Mouse (Mus musculus): ENCODE results near the gene Slc25a45. TPM values are rescaled to one million over a fixed set of nuclear protein-coding genes. Genes with fewer than 3 reads are reported as not detected.

Slc25a45 gene
- total and polyA plus RNA-seq, 2 experiments from 2014 or later: 1.8 to 6.0 TPM

DNA sequence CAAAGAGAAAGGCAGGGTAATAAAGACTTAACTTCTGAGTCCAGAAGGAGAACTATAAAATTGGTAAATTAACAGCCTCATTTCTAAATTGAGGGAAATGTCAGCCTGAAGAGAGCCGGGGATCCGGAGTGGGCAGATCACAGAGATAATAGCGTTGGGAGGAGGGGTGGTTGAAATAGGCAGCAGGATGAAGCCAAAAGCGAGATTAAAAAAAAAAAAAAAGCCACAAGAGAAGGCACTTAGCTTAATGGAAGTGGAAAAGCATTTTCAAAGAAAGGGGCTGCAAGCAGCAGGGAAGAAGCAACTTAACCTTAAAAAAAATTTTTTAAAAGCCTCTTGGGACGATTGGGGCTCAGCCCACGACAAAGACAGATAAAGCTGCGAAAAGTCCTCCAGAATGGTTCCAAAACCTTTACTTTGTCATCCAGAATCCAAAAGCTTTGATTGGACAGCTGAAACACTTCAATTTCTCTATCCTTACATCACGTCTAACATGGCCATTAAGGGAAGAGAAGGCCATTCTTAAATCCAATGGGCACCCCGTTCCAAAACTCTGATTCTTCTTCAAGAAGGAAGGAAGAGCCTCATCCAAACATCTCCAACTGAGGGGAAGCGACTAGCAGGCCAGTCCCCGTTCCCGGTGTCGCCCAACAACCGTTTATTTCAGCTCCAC lies 34.0 kb downstream of the Slc25a45 start:
- DNase-seq (ENCODE audit: low spot score): no peak
- Histone ChIP-seq H3K36me3 (ENCODE audit: insufficient read depth, low read length) (peaks cover 4% of the 10 kb centered on the region; the same call in 1 of the 2 replicates), H3K9ac (replicated peaks; ENCODE audit: low read length) (peak overlapping the region; percentile 94), H3K9me3 (ENCODE audit: low read length) (no peaks in the 10 kb centered on the region), H3K27ac (peak overlapping the region; percentile 89), H3K4me1 (ENCODE audit: insufficient read depth, low read length) (peaks cover 19% of the 10 kb centered on the region), H3K4me2 (ENCODE audit: low read depth, low read length) (peak overlapping the region; percentile 69), H3K27me3 (ENCODE audit: insufficient read depth, low read length) (no peaks in the 10 kb centered on the region), H3K4me3 (ENCODE audit: low read length) (peak overlapping the region; percentile 97)
- WGBS: 6% methylated on average over 14 of the region's 14 CpGs
- no peak for ATAC-seq
- no peak for TF ChIP-seq CTCF (IDR thresholded peaks at IDR 0.05; ENCODE audit: low read depth)

DNA sequence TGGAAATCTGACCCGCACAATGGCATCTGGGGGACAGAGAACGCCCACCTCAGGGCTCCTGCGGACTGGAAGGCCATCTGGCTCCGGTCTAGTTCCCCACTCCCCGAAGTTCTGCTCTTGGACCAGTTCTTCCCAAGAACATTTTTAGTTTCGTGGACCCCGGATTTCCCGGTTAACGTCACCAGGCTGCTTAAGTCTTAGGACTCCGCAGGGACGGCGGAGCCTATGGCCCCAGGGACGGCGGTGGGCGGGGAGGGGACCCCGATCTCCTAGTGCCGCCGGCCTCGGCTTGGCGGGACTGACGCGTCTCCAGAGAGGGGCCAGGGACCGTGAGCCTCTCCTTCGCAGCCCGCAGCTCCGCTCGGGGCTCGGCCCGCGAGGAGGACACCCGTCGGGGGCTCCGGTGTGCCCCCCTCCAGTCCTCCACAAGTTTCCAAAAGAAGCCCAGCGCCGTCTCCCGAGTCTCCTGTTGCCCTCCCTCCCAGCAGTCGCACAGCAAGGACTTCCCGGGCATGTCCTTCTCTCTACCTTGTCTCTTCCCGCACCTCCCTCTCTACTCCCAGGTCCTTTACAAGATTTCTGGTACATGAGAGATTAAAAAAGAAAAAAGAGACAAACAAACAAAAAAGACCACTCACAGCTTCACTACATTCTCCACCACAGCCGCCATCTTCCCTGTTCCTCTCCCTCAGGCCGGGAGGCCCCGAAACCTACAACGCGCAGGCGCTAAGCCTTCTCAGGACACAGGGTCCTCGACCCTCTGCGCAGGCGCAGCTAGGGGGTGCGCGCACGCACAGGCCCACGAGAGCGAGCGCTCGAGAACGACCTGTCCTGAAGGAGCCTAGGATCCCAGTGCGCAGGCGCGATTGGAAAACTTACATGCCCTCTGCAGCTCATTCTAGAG lies 34.7 kb downstream of the Slc25a45 start:
- WGBS: under 1% methylated on average over 59 of the region's 59 CpGs
- H3K4me3 ChIP-seq (ENCODE audit: low read length): peak overlapping the region; percentile 97
- DNase-seq (ENCODE audit: low spot score) (peak; percentile 100), ATAC-seq (peak; percentile 95)
- H3K9me3 ChIP-seq (ENCODE audit: low read length): no peaks in the 10 kb centered on the region
- no peaks in the 10 kb centered on the region for H3K27me3 ChIP-seq (ENCODE audit: insufficient read depth, low read length)
- H3K4me2 ChIP-seq (ENCODE audit: low read depth, low read length): peak overlapping the region; percentile 69
- H3K27ac ChIP-seq: peak overlapping the region; percentile 89
- peaks cover 19% of the 10 kb centered on the region for H3K4me1 ChIP-seq (ENCODE audit: insufficient read depth, low read length)
- TF ChIP-seq CTCF (IDR thresholded peaks at IDR 0.05; ENCODE audit: low read depth): peak; percentile 44
- H3K9ac ChIP-seq (replicated peaks; ENCODE audit: low read length): peak overlapping the region; percentile 94
- peaks cover 6% of the 10 kb centered on the region; the same call in 1 of the 2 replicates for H3K36me3 ChIP-seq (ENCODE audit: insufficient read depth, low read length)

DNA sequence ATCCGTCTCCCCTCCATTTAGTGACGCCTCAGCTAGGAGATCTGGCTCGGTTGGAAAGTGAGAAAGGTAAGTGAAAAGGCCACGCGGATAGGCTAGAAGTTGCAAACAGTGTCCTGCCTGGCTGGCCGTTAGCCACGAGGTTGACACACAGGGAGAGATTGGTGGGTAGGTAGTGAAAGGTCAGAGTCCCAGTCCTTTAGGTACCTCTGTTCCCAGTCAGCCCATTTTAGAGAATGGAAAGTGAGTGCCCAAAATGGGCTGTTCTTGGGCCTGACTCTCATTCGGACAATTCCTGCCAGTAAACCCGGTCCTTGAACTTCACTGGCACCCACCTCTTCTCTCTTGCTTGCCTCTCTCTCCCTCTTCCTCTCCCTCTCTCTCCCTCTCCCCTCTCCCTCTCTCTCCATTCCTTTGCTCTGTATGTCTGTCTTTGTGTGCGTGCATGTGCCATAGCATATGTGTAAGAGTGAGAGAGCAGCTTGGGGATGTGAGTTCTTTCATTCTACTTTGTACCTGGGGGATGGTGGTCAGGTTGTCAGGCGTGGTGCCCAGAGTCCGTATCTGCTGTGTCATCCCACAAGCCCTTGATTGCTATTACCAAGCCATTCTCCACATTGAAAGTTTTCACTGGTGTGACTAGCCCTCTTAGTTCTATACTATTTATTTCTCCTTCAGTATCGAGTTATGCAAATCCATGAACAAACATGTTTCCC lies 35.6 kb downstream of the Slc25a45 start, which contains the start of gene Dpf2:
Dpf2 (minus strand) TSS at position 4 of the 713 bp plus-strand sequence.
- DNase-seq (ENCODE audit: low spot score): no peak
- H3K9ac ChIP-seq (replicated peaks; ENCODE audit: low read length): peak within 1 kb of the TSS; percentile 94
- H3K36me3 ChIP-seq (ENCODE audit: insufficient read depth, low read length): peaks cover 14% of the 10 kb centered on the region
- peak within 1 kb of the TSS; percentile 97 for H3K4me3 ChIP-seq (ENCODE audit: low read length)
- no peaks in the 10 kb centered on the region for H3K27me3 ChIP-seq (ENCODE audit: insufficient read depth, low read length)
- no peak; the same call in 1 of the 2 replicates for TF ChIP-seq CTCF (IDR thresholded peaks at IDR 0.05; ENCODE audit: low read depth)
- H3K27ac ChIP-seq: peak within 1 kb of the TSS; percentile 89
- peaks cover 19% of the 10 kb centered on the region for H3K4me1 ChIP-seq (ENCODE audit: insufficient read depth, low read length)
- no peaks in the 10 kb centered on the region for H3K9me3 ChIP-seq (ENCODE audit: low read length)
- 20% methylated on average over 13 of the region's 13 CpGs for WGBS
- ATAC-seq: no peak; the same call in 1 of the 2 replicates
- H3K4me2 ChIP-seq (ENCODE audit: low read depth, low read length): peak within 1 kb of the TSS; percentile 69

DNA sequence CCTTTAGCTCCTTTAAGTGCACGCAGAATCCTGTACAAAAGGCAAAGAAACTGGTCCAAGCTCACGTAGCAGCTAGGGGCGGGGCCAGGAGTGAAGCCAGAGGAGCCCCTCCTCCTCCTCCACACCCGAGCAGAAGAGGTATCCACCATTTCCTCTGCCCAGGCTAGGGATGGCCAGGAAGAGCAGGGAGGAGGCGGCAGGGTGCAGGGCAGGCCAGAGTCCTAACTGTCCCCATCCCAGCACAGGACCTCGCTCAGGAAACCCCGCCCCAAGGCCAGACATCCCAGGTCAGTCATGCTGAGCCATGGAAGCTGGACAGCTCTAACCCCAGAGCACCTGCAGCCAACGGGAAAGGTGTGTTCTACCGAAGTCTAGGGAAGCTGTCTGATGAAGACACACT lies 44.1 kb downstream of the Slc25a45 start:
- ATAC-seq: no peak
- Histone ChIP-seq H3K4me2 (ENCODE audit: low read depth, low read length) (peak overlapping the region; percentile 10), H3K27ac (no peak overlapping the region), H3K4me1 (ENCODE audit: insufficient read depth, low read length) (no peaks in the 10 kb centered on the region), H3K9ac (replicated peaks; ENCODE audit: low read length) (peak overlapping the region; percentile 35; the same call in 1 of the 2 replicates), H3K9me3 (ENCODE audit: low read length) (no peaks in the 10 kb centered on the region), H3K36me3 (ENCODE audit: insufficient read depth, low read length) (peaks cover 19% of the 10 kb centered on the region), H3K4me3 (ENCODE audit: low read length) (no peak overlapping the region; the same call in 1 of the 2 replicates), H3K27me3 (ENCODE audit: insufficient read depth, low read length) (no peaks in the 10 kb centered on the region)
- 18% methylated on average over 9 of the region's 9 CpGs for WGBS
- no peak for TF ChIP-seq CTCF (IDR thresholded peaks at IDR 0.05; ENCODE audit: low read depth)
- no peak for DNase-seq (ENCODE audit: low spot score)

DNA sequence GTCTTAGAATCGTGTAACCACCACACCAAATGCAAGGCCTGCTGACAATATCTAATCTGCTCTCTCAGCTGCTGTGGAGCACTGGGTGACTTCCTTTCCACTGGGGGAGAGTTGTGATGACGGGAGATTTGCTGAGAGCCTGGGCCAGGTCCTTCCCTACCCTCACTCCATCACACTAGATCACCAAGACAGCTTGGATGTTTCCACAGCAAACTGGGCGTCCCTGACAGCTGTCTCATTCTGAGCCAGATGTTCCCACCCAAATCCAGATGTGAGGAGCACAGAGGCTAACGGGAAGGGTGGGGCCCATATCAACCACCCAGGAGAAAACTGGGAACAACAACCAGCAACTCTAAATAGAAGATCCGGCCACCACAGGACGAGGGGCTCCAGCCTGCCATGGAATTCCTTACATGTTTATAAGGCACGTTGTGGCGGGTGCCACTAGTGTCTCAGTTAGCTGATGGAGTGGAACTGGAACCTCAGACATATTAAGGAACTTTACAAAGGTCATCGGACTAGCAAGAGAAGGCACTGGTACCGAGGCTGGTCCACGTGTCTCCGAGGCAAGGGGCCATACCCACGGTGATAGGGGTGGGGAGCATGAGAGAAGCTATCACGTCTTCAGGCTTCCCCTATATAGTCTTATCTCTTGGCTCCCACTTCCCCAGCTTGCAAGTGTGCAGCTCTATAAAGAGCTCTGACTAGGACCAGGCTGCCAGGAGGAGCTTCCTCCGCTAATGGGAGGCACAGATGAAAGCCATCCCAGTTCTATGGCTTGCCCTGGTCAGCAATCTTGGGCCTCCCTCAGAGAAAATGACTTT lies 44.7 kb downstream of the Slc25a45 start:
- no peaks in the 10 kb centered on the region for H3K9me3 ChIP-seq (ENCODE audit: low read length)
- peaks cover 13% of the 10 kb centered on the region for H3K36me3 ChIP-seq (ENCODE audit: insufficient read depth, low read length)
- peak overlapping the region; percentile 35; the same call in 1 of the 2 replicates for H3K9ac ChIP-seq (replicated peaks; ENCODE audit: low read length)
- ATAC-seq (no peak), DNase-seq (ENCODE audit: low spot score) (no peak)
- H3K4me1 ChIP-seq (ENCODE audit: insufficient read depth, low read length): no peaks in the 10 kb centered on the region
- peak overlapping the region; percentile 10 for H3K4me2 ChIP-seq (ENCODE audit: low read depth, low read length)
- no peak overlapping the region; the same call in 1 of the 2 replicates for H3K4me3 ChIP-seq (ENCODE audit: low read length)
- H3K27ac ChIP-seq: no peak overlapping the region
- H3K27me3 ChIP-seq (ENCODE audit: insufficient read depth, low read length): no peaks in the 10 kb centered on the region
- no peak for TF ChIP-seq CTCF (IDR thresholded peaks at IDR 0.05; ENCODE audit: low read depth)
- 78% methylated on average over 15 of the region's 15 CpGs for WGBS

Data from hindbrain, postnatal 0 days (tissue).